Mouse (Mus musculus): Measurements from ENCODE around the gene Ptar1. TPM values are rescaled to one million over a fixed set of nuclear protein-coding genes. Genes with fewer than 3 reads are reported as not detected.

Gene Ptar1
- 12.1 and 15.0 TPM in 2 replicates for polyA plus RNA-seq (2014; fragmentation: Nextera tagmentation; extraction: Ambion mirVana)

DNA sequence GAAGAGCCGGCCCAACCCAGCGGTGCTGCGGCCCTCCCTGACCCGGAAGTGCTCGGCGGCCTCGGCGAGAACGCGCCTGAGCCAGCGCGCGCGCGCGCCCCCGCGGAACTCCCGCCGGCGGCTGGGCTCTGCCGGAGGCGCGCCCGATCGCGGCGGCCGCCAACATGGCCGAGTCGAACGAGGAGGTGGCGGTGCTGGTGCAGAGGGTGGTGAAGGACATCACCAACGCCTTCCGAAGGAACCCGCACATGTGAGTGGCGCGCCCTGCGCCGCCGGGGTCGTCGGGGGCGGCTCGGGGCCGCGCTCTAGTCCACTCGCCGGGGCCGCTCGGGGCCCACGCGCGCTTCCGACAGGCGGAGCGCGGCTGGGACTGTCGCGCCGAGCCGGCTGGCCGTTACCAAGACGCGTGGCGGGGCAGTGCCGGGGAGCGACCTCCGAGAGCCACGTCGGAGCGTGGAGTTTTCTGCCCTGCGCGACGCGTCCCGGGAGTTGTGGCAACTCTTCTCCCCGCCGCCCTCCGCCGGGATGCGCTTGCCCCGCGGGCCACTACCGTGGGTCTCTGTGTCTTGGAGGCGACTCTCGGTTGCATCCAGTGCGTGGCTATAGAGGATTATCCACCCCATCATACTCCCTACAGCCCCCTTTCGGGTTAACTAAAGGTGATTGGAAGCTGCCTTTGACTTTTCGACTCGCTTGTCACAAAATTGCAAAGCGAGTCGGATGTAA is at the start of gene Ptar1:
Ptar1 (plus strand) TSS at position 134 of the 726 bp plus-strand sequence.
- Histone ChIP-seq H3K27ac (ENCODE audit: low read length) (peak within 1 kb of the TSS; percentile 91), H3K9me3 (ENCODE audit: control insufficient read depth, low read depth, low read length) (no peaks in the 10 kb centered on the region)

GRCm38 (mm10) chr19:23643819-23644218 is 43.4 kb upstream of the Ptar1 start:
- no peaks in the 10 kb centered on the region for H3K36me3 ChIP-seq (ENCODE audit: control insufficient read depth, insufficient read depth, low read length)
- ATAC-seq (ENCODE audit: insufficient number of reproducible peaks, insufficient read depth, low FRiP score, low read depth): no peak
- WGBS: 91% methylated on average over 5 of the region's 5 CpGs
- H3K4me1 ChIP-seq (ENCODE audit: control insufficient read depth, insufficient read depth, low read length): no peaks in the 10 kb centered on the region
- H3K4me2 ChIP-seq (replicated peaks; ENCODE audit: low read depth, low read length): no peak overlapping the region
- H3K9ac ChIP-seq (replicated peaks; ENCODE audit: low read depth, low read length): no peak overlapping the region
- H3K4me3 ChIP-seq (ENCODE audit: low read depth, low read length): no peak overlapping the region
- H3K27me3 ChIP-seq (ENCODE audit: control insufficient read depth, insufficient read depth, low read length): no peaks in the 10 kb centered on the region
- H3K9me3 ChIP-seq (ENCODE audit: control insufficient read depth, low read depth, low read length): no peaks in the 10 kb centered on the region
- no peak overlapping the region for H3K27ac ChIP-seq (ENCODE audit: low read length)

More for the DNA sequence above, at the start of gene Ptar1:
- peak; percentile 92 for ATAC-seq (ENCODE audit: insufficient number of reproducible peaks, insufficient read depth, low FRiP score, low read depth)
- Histone ChIP-seq H3K9ac (replicated peaks; ENCODE audit: low read depth, low read length) (peak within 1 kb of the TSS; percentile 95), H3K4me1 (ENCODE audit: control insufficient read depth, insufficient read depth, low read length) (peaks cover 6% of the 10 kb centered on the region; the same call in 1 of the 2 replicates), H3K4me2 (replicated peaks; ENCODE audit: low read depth, low read length) (peak within 1 kb of the TSS; percentile 59), H3K4me3 (ENCODE audit: low read depth, low read length) (peak within 1 kb of the TSS; percentile 88), H3K27me3 (ENCODE audit: control insufficient read depth, insufficient read depth, low read length) (no peaks in the 10 kb centered on the region), H3K36me3 (ENCODE audit: control insufficient read depth, insufficient read depth, low read length) (no peaks in the 10 kb centered on the region)
- WGBS: under 1% methylated on average over 80 of the region's 93 CpGs

DNA sequence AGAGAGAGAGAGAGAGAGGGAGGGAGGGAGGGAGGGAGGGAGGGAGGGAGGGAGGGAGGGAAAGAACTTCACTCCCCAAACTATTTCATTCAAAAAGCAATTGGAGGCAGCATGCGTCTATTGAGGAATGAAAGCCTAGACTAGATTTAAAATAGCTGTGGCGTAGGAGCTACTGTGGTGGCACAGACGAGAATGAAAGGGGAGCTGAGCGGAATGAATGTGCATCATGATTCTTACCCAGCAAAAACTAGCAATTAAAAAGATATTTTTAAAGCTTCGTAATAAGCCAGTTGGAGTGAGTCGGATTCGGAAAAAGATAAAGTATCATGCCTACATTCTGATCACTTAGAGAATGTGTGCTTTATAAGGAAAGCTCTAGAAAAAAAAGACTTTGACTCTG is 41.9 kb upstream of the Ptar1 start:
- 79% methylated on average over 7 of the region's 7 CpGs for WGBS
- no peaks in the 10 kb centered on the region for H3K27me3 ChIP-seq (ENCODE audit: control insufficient read depth, insufficient read depth, low read length)
- no peak overlapping the region for H3K4me3 ChIP-seq (ENCODE audit: low read depth, low read length)
- H3K9ac ChIP-seq (replicated peaks; ENCODE audit: low read depth, low read length): no peak overlapping the region
- H3K4me1 ChIP-seq (ENCODE audit: control insufficient read depth, insufficient read depth, low read length): no peaks in the 10 kb centered on the region
- H3K27ac ChIP-seq (ENCODE audit: low read length): no peak overlapping the region
- no peak for ATAC-seq (ENCODE audit: insufficient number of reproducible peaks, insufficient read depth, low FRiP score, low read depth)
- no peaks in the 10 kb centered on the region for H3K9me3 ChIP-seq (ENCODE audit: control insufficient read depth, low read depth, low read length)
- no peak overlapping the region for H3K4me2 ChIP-seq (replicated peaks; ENCODE audit: low read depth, low read length)
- no peaks in the 10 kb centered on the region for H3K36me3 ChIP-seq (ENCODE audit: control insufficient read depth, insufficient read depth, low read length)

DNA sequence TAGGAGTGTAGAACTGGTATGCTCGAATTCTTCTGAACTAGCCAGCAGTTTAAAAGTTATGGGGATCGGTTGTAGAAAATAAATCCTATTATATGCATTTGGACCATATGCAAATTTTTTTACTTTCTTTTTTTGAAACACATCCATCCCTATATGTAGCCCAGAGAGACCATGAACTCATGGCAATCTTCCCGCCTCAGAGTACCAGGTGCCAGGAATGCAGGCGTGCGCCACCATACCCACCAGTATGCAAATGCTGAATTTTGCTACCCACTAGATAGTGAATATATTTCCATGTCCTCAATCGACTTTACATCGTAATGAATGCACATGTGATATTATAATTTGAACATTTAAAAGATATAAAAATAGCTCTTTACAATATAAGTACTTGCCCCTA is 39.9 kb upstream of the Ptar1 start:
- Histone ChIP-seq H3K9ac (replicated peaks; ENCODE audit: low read depth, low read length) (no peak overlapping the region), H3K36me3 (ENCODE audit: control insufficient read depth, insufficient read depth, low read length) (no peaks in the 10 kb centered on the region), H3K4me1 (ENCODE audit: control insufficient read depth, insufficient read depth, low read length) (no peaks in the 10 kb centered on the region), H3K27me3 (ENCODE audit: control insufficient read depth, insufficient read depth, low read length) (no peaks in the 10 kb centered on the region), H3K9me3 (ENCODE audit: control insufficient read depth, low read depth, low read length) (no peaks in the 10 kb centered on the region), H3K4me2 (replicated peaks; ENCODE audit: low read depth, low read length) (no peak overlapping the region), H3K4me3 (ENCODE audit: low read depth, low read length) (no peak overlapping the region), H3K27ac (ENCODE audit: low read length) (no peak overlapping the region)
- 94% methylated on average over 7 of the region's 7 CpGs for WGBS
- ATAC-seq (ENCODE audit: insufficient number of reproducible peaks, insufficient read depth, low FRiP score, low read depth): no peak

DNA sequence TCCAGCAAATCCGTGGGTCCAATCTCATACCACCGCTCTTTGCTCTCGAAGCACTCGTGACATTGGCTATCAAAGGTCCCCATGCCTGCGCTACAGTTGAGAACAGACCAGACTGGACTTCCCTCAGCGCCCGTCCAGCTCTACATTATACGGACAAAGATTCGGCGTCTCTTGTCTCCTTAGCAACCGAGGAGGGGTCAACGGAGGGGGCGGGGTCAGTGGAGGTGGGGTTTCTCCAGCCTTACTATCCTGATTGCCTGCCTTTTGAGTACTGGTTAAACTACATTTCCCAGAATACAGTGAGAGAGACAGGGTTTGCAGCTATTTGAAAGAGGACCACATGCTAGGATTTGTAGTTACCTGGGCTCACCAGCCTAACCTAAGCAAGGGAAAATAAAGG is 34.6 kb upstream of the Ptar1 start, which contains the start of gene 1700028P14Rik:
1700028P14Rik (minus strand) TSS at position 169 of the 400 bp plus-strand sequence.
- Histone ChIP-seq H3K27ac (ENCODE audit: low read length) (no peak within 1 kb of the TSS), H3K4me1 (ENCODE audit: control insufficient read depth, insufficient read depth, low read length) (no peaks in the 10 kb centered on the region), H3K9ac (replicated peaks; ENCODE audit: low read depth, low read length) (no peak within 1 kb of the TSS), H3K27me3 (ENCODE audit: control insufficient read depth, insufficient read depth, low read length) (no peaks in the 10 kb centered on the region), H3K36me3 (ENCODE audit: control insufficient read depth, insufficient read depth, low read length) (no peaks in the 10 kb centered on the region), H3K4me3 (ENCODE audit: low read depth, low read length) (peak within 1 kb of the TSS; percentile 5; the same call in 1 of the 2 replicates), H3K9me3 (ENCODE audit: control insufficient read depth, low read depth, low read length) (no peaks in the 10 kb centered on the region), H3K4me2 (replicated peaks; ENCODE audit: low read depth, low read length) (peak within 1 kb of the TSS; percentile 31)
- peak; percentile 86 for ATAC-seq (ENCODE audit: insufficient number of reproducible peaks, insufficient read depth, low FRiP score, low read depth)
- WGBS: 5% methylated on average over 13 of the region's 13 CpGs

DNA sequence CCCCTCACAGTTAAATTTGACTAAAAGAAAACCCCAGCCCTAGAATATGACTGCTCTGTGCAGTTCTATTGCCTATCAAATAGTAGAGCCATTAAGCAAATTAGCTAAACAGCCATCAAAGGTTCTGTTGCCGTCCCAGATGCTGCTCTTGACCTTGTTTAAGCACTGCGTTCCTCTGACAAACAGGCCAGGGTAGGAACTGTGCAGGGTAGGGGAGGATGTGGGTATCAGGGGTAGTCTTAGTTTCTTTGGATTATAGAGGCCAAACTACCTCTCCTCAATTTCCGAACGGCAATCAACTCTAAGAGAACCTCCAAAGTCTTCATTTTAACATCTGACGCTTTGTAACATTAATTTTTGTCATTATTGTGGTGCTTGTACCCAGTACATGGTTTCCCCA is 34.1 kb upstream of the Ptar1 start:
- whole genome bisulfite sequencing: 89% methylated on average over 5 of the region's 5 CpGs
- Histone ChIP-seq H3K4me3 (ENCODE audit: low read depth, low read length) (no peak overlapping the region), H3K36me3 (ENCODE audit: control insufficient read depth, insufficient read depth, low read length) (no peaks in the 10 kb centered on the region), H3K4me1 (ENCODE audit: control insufficient read depth, insufficient read depth, low read length) (no peaks in the 10 kb centered on the region), H3K27ac (ENCODE audit: low read length) (no peak overlapping the region), H3K4me2 (replicated peaks; ENCODE audit: low read depth, low read length) (peak overlapping the region; percentile 31; the same call in 1 of the 2 replicates), H3K9ac (replicated peaks; ENCODE audit: low read depth, low read length) (no peak overlapping the region), H3K27me3 (ENCODE audit: control insufficient read depth, insufficient read depth, low read length) (no peaks in the 10 kb centered on the region), H3K9me3 (ENCODE audit: control insufficient read depth, low read depth, low read length) (no peaks in the 10 kb centered on the region)
- ATAC-seq (ENCODE audit: insufficient number of reproducible peaks, insufficient read depth, low FRiP score, low read depth): no peak

DNA sequence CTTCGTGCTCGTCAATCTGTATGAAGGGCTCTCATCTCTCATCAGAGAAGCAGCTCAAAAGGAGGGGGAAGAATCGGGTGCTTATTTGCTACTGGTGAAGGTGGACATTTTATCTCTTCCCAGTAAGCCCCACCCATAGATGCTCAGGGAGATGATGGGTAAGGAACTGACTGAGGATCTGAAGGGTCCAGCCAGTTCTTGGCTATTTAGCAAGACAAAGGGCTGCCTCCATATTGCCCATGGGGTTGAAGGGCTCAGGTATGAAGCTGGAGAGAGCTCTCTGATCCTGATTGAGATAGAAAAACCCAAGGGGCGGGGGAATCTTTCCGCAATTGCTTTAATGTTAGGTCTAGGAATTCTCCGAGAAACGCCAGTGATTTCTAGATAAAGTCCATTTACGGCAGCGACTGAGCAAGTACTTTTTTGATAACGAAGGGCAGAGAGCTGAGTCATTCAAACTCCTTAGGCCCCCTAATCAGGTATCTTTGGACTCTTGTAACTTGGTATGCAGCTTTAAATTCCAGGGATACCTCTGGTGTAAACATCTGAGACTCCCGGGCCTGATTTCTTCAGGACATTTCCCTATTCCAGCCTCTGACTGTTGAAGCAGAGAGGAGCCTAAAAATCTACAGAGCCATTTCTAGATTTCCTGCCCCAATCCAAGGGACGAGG is 29.8 kb upstream of the Ptar1 start:
- no peaks in the 10 kb centered on the region for H3K27me3 ChIP-seq (ENCODE audit: control insufficient read depth, insufficient read depth, low read length)
- no peak for ATAC-seq (ENCODE audit: insufficient number of reproducible peaks, insufficient read depth, low FRiP score, low read depth)
- no peaks in the 10 kb centered on the region for H3K4me1 ChIP-seq (ENCODE audit: control insufficient read depth, insufficient read depth, low read length)
- WGBS: 44% methylated on average over 12 of the region's 12 CpGs
- H3K9ac ChIP-seq (replicated peaks; ENCODE audit: low read depth, low read length): no peak overlapping the region
- no peak overlapping the region for H3K27ac ChIP-seq (ENCODE audit: low read length)
- no peaks in the 10 kb centered on the region for H3K9me3 ChIP-seq (ENCODE audit: control insufficient read depth, low read depth, low read length)
- H3K4me2 ChIP-seq (replicated peaks; ENCODE audit: low read depth, low read length): no peak overlapping the region
- H3K4me3 ChIP-seq (ENCODE audit: low read depth, low read length): no peak overlapping the region
- H3K36me3 ChIP-seq (ENCODE audit: control insufficient read depth, insufficient read depth, low read length): no peaks in the 10 kb centered on the region

- WGBS: 78% methylated on average over 4 of the region's 4 CpGs
Observed at GRCm38 (mm10) chr19:23658350-23658749, 28.9 kb upstream of the Ptar1 start.

More at GRCm38 (mm10) chr19:23658350-23658749, 28.9 kb upstream of the Ptar1 start:
- Histone ChIP-seq H3K27ac (ENCODE audit: low read length) (no peak overlapping the region), H3K4me2 (replicated peaks; ENCODE audit: low read depth, low read length) (no peak overlapping the region), H3K4me3 (ENCODE audit: low read depth, low read length) (no peak overlapping the region), H3K36me3 (ENCODE audit: control insufficient read depth, insufficient read depth, low read length) (no peaks in the 10 kb centered on the region), H3K9me3 (ENCODE audit: control insufficient read depth, low read depth, low read length) (no peaks in the 10 kb centered on the region), H3K27me3 (ENCODE audit: control insufficient read depth, insufficient read depth, low read length) (no peaks in the 10 kb centered on the region), H3K9ac (replicated peaks; ENCODE audit: low read depth, low read length) (no peak overlapping the region), H3K4me1 (ENCODE audit: control insufficient read depth, insufficient read depth, low read length) (no peaks in the 10 kb centered on the region)
- no peak for ATAC-seq (ENCODE audit: insufficient number of reproducible peaks, insufficient read depth, low FRiP score, low read depth)

Data from stomach, embryonic 14.5 days (tissue).